Mouse (Mus musculus): ENCODE data around the gene Timm10b. TPM values are rescaled to one million over a fixed set of nuclear protein-coding genes. Genes with fewer than 3 reads are reported as not detected.

Timm10b gene
- 339 and 340 TPM in 2 replicates for polyA plus RNA-seq (2012)

GRCm38 (mm10) chr7:105639756-105640155 is at the start of gene Timm10b:
TSS of gene Timm10b (plus strand) at chr7:105640056.
- no peak for TF ChIP-seq GATA1 (IDR thresholded peaks at IDR 0.05; ENCODE audit: low read length)

DNA sequence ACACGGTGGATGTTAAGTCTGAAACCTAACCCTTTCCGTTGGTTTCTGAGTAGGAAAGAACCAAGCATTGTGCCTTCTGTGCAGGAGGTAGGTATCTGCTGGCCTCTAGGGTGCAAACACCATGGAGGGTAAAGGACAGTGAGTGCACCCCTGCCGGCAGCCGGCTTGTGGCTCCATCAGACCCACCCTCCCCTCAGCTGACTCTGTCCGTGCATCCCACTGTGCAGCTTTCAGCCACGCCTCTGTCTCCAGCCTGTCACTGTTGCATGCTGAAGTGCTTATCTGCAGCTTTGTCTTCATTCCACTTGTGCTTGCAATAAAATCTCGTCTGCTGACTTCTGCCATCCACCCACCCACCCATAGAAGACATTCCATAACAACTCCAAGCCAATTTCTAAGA is 49.8 kb upstream of the Timm10b start:
- no peak for TF ChIP-seq GATA1 (IDR thresholded peaks at IDR 0.05; ENCODE audit: low read length)

DNA sequence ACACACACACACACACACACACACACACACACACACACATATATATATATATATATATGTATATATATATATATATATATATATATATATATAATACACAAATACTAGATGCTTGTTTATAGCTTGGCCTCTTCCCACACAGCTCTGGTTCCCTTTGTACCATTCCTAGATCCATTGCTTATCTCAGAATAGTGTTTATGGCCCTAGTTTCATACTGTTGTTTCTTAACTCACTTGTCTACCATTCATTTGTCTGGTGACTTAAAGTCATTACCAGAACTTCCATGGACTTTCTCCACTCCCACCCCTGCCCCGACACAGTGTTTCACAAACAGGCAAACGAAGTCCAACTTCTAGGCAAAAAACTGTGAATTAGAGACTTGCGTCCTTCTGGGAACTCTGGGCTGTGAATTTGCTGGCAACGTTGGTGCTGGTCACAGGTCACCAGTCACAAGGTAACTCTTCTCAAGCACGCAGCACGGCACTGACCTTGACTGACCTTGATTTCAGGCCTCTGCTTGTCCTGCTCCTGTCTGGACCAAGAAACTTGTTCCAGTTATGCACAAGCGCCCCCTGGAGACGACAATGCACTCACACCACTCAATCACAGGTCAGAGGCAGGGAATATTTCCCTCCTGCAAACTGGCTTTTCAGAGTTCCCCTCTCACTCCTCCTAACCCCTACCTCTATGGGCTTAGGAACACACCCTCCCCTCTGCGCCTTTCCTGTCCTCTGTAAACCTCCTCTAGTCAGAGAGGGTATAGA is 36.8 kb upstream of the Timm10b start:
- TF ChIP-seq GATA1 (IDR thresholded peaks at IDR 0.05; ENCODE audit: low read length), result no peak

GRCm38 (mm10) chr7:105608467-105608866 is 31.4 kb upstream of the Timm10b start:
- TF ChIP-seq GATA1 (IDR thresholded peaks at IDR 0.05; ENCODE audit: low read length), result no peak

DNA sequence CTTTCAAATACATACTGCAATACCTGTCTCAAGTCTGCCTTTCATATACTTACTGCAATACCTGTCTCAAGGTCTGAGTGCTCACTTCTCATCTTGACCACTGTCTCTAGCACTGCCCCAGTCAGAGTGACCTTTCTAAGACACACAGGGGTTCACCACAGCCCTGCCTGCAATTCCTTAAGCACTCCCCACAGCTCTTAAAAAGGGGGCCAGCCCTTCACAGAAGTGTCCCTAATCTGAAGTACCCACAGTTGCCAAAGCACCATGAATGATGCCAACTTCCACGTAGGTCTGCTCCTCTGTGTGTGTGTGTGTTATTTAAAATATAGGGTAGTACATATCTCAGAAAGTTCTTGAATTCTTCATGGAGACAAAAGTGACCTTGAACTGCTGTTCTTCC is 28.1 kb upstream of the Timm10b start:
- no peak for TF ChIP-seq GATA1 (IDR thresholded peaks at IDR 0.05; ENCODE audit: low read length)

GRCm38 (mm10) chr7:105614400-105614799 is 25.5 kb upstream of the Timm10b start:
- TF ChIP-seq GATA1 (IDR thresholded peaks at IDR 0.05; ENCODE audit: low read length), result no peak

DNA sequence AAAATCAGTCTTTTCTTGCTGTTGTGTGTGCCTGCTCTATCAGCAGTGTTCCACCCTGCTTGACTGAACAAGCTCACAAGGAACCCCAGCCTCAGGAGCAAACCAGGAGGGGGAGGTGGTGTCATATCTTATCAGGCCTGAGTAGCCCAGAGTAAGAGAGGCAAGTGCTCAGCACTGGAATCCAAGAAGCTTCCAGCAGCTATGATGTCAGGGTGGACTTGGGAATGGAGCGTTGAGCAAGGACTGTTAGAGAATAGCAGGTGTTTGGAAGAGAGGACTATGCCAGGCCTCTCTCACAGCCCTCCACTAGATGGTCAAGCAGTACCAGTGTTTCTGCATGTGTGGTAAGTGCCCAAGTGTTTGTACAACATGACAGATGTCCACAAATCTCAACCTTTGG is 24.1 kb upstream of the Timm10b start:
- TF ChIP-seq GATA1 (IDR thresholded peaks at IDR 0.05; ENCODE audit: low read length), result no peak

DNA sequence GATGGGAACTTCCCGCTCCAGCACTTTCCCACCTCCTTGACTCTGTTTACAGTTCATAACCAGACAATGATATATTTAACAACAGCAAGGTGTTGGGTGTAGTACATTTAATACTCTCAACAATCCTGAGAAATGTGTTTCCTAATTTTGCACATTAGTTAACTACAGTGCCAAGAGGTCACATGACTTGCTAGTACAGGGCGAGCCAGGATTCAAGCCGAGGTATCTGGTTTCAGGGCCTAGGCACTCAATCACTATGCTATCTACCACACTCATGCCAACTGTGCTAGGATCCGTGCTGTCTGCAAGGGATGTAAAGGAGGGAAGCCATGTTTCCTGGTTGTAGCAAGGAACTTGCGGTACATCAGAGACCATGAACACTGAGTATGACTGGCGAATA is 23.3 kb upstream of the Timm10b start:
- TF ChIP-seq GATA1 (IDR thresholded peaks at IDR 0.05; ENCODE audit: low read length), result no peak

DNA sequence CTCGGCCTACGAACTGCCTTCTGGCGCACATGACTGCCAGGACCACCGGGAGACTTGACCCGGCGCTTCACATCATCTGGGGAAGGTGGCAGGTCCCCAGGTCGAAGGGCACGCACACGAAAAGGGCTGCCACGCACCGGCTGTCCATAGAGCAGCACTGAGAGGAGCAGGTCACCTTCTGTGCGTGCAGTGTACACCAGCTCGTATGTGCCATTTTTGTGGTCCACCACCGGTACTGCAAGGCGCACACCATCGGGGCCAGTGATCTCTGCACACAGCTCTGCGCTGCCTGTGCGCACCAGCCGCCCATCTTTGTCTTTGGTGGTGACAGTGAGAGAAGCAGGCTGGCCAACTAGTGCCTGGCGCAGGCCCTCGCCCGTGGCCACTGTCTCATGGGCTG is 22.0 kb upstream of the Timm10b start:
- no peak for TF ChIP-seq GATA1 (IDR thresholded peaks at IDR 0.05; ENCODE audit: low read length)

DNA sequence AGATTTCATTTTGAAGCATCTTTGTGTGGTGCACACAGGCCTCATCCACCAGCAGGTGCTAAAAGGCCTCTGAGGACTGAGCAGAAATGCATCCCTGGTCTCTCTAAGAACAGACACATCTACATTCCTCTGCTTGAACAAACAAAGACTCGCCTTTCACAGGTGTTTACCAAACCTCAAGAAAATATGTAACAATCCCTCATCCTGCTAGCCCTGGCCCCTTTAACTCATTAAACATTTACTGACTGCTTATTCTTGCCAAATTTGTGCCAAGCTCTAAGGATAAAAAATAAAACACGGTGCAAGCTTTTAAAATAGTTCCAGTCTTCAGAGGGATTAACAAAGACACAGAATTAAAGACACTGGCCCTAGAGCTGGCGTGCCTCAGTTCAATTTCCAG is 20.2 kb upstream of the Timm10b start:
- no peak for TF ChIP-seq GATA1 (IDR thresholded peaks at IDR 0.05; ENCODE audit: low read length)

DNA sequence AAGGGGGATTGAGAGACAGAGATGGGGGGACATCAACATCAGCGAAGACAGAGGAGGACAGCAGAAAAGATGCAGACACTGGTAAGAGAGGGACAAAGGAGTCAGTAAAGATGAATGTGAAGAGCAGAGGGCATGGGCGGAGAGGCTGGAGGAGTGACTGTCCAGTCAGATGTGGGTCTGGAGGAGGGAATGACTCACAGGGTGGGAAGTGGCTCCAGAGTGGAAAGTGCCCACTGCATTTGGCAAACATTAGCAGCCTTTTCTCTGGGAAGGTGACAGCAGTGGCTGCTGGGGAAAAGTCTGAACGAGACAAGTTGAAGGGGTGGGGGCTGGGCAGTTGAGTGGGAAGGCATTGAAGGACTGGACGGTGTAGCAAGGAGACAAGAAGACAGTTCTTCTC is 18.8 kb upstream of the Timm10b start:
- TF ChIP-seq GATA1 (IDR thresholded peaks at IDR 0.05; ENCODE audit: low read length), result no peak

- TF ChIP-seq GATA1 (IDR thresholded peaks at IDR 0.05; ENCODE audit: low read length), result no peak
These were observed 18.1 kb upstream of the Timm10b start for GRCm38 (mm10) chr7:105621646-105622292.

DNA sequence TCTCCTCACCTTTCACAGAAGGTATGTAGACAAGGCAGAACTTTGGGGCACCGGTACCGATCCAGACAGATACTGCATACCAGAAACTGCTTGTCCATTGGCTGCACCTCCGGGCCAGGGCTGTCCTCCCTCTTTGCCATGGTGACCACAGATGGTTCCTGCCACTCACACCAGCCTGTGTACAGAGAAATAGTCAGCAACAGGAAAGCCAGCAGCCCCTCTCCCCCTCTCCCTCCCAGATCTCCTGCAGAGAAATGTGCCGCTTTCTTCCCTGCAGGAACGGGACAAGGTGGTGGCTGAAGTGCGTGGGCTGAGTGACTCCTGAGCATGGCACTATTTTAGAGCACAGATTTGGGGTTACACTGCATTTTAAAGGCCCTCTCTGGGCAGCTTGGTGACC is 14.5 kb upstream of the Timm10b start:
- TF ChIP-seq GATA1 (IDR thresholded peaks at IDR 0.05; ENCODE audit: low read length), result no peak

DNA sequence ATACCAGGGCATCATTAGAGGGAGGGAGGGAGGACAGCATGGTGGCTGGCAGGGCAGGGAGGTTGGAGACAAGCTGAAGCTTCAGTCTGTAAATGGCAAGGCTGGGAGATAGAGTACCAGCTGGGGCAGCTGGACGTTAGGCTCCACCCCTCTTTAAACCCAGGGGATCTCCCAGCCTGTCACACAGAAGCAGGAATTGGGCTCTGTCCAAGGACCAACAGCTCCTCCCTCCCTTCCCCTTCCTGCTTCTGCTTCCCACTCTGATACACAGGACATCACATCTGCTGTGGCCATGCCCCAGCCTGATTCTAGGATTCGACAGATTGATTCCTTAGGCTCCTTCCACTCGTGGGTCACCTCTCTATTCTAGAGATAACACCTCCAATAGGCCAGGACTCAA is 11.2 kb upstream of the Timm10b start:
- no peak for TF ChIP-seq GATA1 (IDR thresholded peaks at IDR 0.05; ENCODE audit: low read length)

- TF ChIP-seq GATA1 (IDR thresholded peaks at IDR 0.05; ENCODE audit: low read length), result no peak
These were observed 7.3 kb upstream of the Timm10b start for GRCm38 (mm10) chr7:105632551-105632972.

DNA sequence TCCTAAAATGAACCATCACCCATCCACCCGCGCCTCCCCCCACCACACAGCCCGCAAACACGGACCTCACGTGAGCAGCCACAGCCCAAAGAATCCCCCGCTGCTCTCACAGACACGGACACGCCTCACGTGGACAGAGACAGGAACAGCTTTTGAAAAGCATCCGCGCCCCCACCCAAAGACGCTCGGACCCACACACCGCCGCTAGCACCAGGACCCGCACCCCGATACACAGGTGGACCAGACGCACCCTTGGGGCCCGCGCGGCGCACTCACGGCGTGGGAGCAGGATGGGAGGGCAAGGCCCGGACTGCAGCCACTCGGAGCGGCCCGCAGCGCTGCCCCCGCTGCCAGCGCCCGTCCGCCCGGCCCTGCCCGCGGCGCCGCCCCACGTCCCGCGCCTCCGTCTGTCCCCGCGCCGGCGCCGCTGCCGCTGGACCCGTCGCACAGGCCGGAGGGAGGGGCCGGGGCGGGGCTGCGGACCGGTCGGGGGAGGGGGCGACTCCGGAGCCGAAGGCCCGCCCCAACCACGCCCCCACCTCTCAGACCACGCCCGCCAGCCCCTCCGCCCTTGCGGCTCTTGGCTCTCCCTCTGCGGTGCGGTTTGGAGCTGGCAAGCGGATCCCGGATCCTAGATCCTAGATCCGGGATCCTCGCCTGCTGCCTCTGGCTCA is 6.6 kb upstream of the Timm10b start, which contains the start of gene Trim3:
Gene Trim3, minus strand, starts transcription at position 445 of the 674 bp plus-strand sequence.
- TF ChIP-seq GATA1 (IDR thresholded peaks at IDR 0.05; ENCODE audit: low read length), result no peak

DNA sequence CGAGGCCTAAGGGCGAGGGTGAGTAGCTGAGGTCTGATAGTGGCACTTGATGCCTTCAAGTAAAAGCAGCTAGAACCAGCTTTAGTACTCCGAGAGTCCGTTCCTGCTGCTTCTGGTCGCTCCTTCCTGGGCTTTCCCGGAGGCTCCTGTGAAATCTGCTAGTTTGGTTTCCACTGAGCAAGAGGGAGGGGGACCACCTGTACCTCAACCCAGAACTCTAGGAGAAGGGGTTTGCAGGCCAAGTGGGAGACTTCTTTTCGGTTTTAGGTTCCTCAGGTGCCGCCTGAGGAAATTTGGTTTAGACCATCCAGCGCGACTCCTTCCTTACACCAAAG is 6.1 kb upstream of the Timm10b start:
- TF ChIP-seq GATA1 (IDR thresholded peaks at IDR 0.05; ENCODE audit: low read length), result no peak

All from G1E-ER4 (cell line).